Mouse (Mus musculus): Measurements from ENCODE around the gene Vnn1. TPM values are rescaled to one million over a fixed set of nuclear protein-coding genes. Genes with fewer than 3 reads are reported as not detected.

The Vnn1 gene
- total RNA-seq (2017): not detected in 3 replicates

- ATAC-seq (replicated peaks; ENCODE audit: insufficient number of reproducible peaks, low FRiP score, low TSS enrichment, poor library complexity, severe bottlenecking): no peak
These were observed at the start of gene Vnn1 for GRCm38 (mm10) chr10:23894601-23895349. TSS of gene Vnn1 (plus strand) at chr10:23894688.

- ATAC-seq (replicated peaks; ENCODE audit: insufficient number of reproducible peaks, low FRiP score, low TSS enrichment, poor library complexity, severe bottlenecking): peak; percentile 94
These were observed 43.1 kb upstream of the Vnn1 start, which contains the start of gene Vnn3 for GRCm38 (mm10) chr10:23851228-23851912. TSS of gene Vnn3 (plus strand) at chr10:23851462.

- ATAC-seq (replicated peaks; ENCODE audit: insufficient number of reproducible peaks, low FRiP score, low TSS enrichment, poor library complexity, severe bottlenecking): no peak
These were observed 42.4 kb upstream of the Vnn1 start for GRCm38 (mm10) chr10:23852096-23852495.

- no peak for ATAC-seq (replicated peaks; ENCODE audit: insufficient number of reproducible peaks, low FRiP score, low TSS enrichment, poor library complexity, severe bottlenecking)
These were observed 29.9 kb upstream of the Vnn1 start for GRCm38 (mm10) chr10:23864362-23865312.

GRCm38 (mm10) chr10:23880695-23881094 is 13.8 kb upstream of the Vnn1 start:
- no peak for ATAC-seq (replicated peaks; ENCODE audit: insufficient number of reproducible peaks, low FRiP score, low TSS enrichment, poor library complexity, severe bottlenecking)

- ATAC-seq (replicated peaks; ENCODE audit: insufficient number of reproducible peaks, low FRiP score, low TSS enrichment, poor library complexity, severe bottlenecking): no peak
These were observed 9.6 kb upstream of the Vnn1 start for GRCm38 (mm10) chr10:23884910-23885309.

- no peak for ATAC-seq (replicated peaks; ENCODE audit: insufficient number of reproducible peaks, low FRiP score, low TSS enrichment, poor library complexity, severe bottlenecking)
These were observed 8.4 kb upstream of the Vnn1 start for GRCm38 (mm10) chr10:23886060-23886459.

GRCm38 (mm10) chr10:23892987-23893386 is 1.5 kb upstream of the Vnn1 start:
- ATAC-seq (replicated peaks; ENCODE audit: insufficient number of reproducible peaks, low FRiP score, low TSS enrichment, poor library complexity, severe bottlenecking): no peak

GRCm38 (mm10) chr10:23895376-23895775 is 888 bp downstream of the Vnn1 start:
- no peak for ATAC-seq (replicated peaks; ENCODE audit: insufficient number of reproducible peaks, low FRiP score, low TSS enrichment, poor library complexity, severe bottlenecking)

GRCm38 (mm10) chr10:23901119-23901518 is 6.6 kb downstream of the Vnn1 start:
- no peak for ATAC-seq (replicated peaks; ENCODE audit: insufficient number of reproducible peaks, low FRiP score, low TSS enrichment, poor library complexity, severe bottlenecking)

GRCm38 (mm10) chr10:23905661-23906060 is 11.2 kb downstream of the Vnn1 start:
- no peak for ATAC-seq (replicated peaks; ENCODE audit: insufficient number of reproducible peaks, low FRiP score, low TSS enrichment, poor library complexity, severe bottlenecking)

- no peak for ATAC-seq (replicated peaks; ENCODE audit: insufficient number of reproducible peaks, low FRiP score, low TSS enrichment, poor library complexity, severe bottlenecking)
These were observed 25.6 kb downstream of the Vnn1 start, which contains the start of gene Taar1 for GRCm38 (mm10) chr10:23920056-23920455. TSS of gene Taar1 (plus strand) at chr10:23920356.

- no peak for ATAC-seq (replicated peaks; ENCODE audit: insufficient number of reproducible peaks, low FRiP score, low TSS enrichment, poor library complexity, severe bottlenecking)
These were observed 28.0 kb downstream of the Vnn1 start for GRCm38 (mm10) chr10:23922468-23922867.

GRCm38 (mm10) chr10:23923941-23924340 is 29.5 kb downstream of the Vnn1 start:
- no peak for ATAC-seq (replicated peaks; ENCODE audit: insufficient number of reproducible peaks, low FRiP score, low TSS enrichment, poor library complexity, severe bottlenecking)

- no peak for ATAC-seq (replicated peaks; ENCODE audit: insufficient number of reproducible peaks, low FRiP score, low TSS enrichment, poor library complexity, severe bottlenecking)
These were observed 43.1 kb downstream of the Vnn1 start for GRCm38 (mm10) chr10:23937613-23938012.

GRCm38 (mm10) chr10:23938312-23938711 is 43.8 kb downstream of the Vnn1 start, which contains the start of gene Taar2:
TSS of gene Taar2 (plus strand) at chr10:23938572.
- ATAC-seq (replicated peaks; ENCODE audit: insufficient number of reproducible peaks, low FRiP score, low TSS enrichment, poor library complexity, severe bottlenecking): no peak

GRCm38 (mm10) chr10:23942465-23942864 is 48.0 kb downstream of the Vnn1 start:
- ATAC-seq (replicated peaks; ENCODE audit: insufficient number of reproducible peaks, low FRiP score, low TSS enrichment, poor library complexity, severe bottlenecking): no peak

GRCm38 (mm10) chr10:23948026-23948425 is 53.5 kb downstream of the Vnn1 start:
- no peak for ATAC-seq (replicated peaks; ENCODE audit: insufficient number of reproducible peaks, low FRiP score, low TSS enrichment, poor library complexity, severe bottlenecking)

GRCm38 (mm10) chr10:23949508-23950005 is 55.1 kb downstream of the Vnn1 start, which contains the start of gene Taar3:
TSS of gene Taar3 (plus strand) at chr10:23949558.
- ATAC-seq (replicated peaks; ENCODE audit: insufficient number of reproducible peaks, low FRiP score, low TSS enrichment, poor library complexity, severe bottlenecking): no peak

Data from monocyte, adult 5-6 weeks (primary cell).